ENCODE assay signal across 9 mouse cellular contexts in genomic region chr17:29457795-29458560, GRCm38 (mm10). TPM values are rescaled to one million over a fixed set of nuclear protein-coding genes. Genes with fewer than 3 reads are reported as not detected.
DNase-seq lines count a peak whose midpoint lies in the region; ATAC-seq and TF ChIP-seq lines count a peak whose summit lies in the region.
"Had no signal": no experiment of that assay in that cellular context is flagged by ENCODE, and none has a peak within 500 bp of the region (broad histone marks: within the 10 kb centered on the region; RNA-seq: fewer than 3 reads in every experiment).

No protein-coding gene starts in this region.

- 37% methylated on average over 11 of the region's 11 CpGs for WGBS in lung, embryonic 15.5 days
- WGBS in embryonic facial prominence, embryonic 14.5 days = 25% methylated on average over 9 of the region's 11 CpGs
- WGBS in heart, postnatal 0 days = 25% methylated on average over 11 of the region's 11 CpGs
- WGBS in neural tube, embryonic 13.5 days = 30% methylated on average over 11 of the region's 11 CpGs

- no peak for ATAC-seq in lung, embryonic 15.5 days (ENCODE audit: borderline replicate concordance, extremely low read depth, low FRiP score, low TSS enrichment)
- peak; percentile 50; the same call in 1 of the 2 replicates for ATAC-seq in embryonic facial prominence, embryonic 14.5 days (ENCODE audit: low read depth)
- peak; percentile 93 for ATAC-seq in heart, postnatal 0 days (ENCODE audit: insufficient read depth, low read depth)
- no peak for ATAC-seq in neural tube, embryonic 13.5 days (ENCODE audit: low read depth)

- no peaks in the 10 kb centered on the region for H3K36me3 ChIP-seq in lung, embryonic 15.5 days
- H3K36me3 ChIP-seq in embryonic facial prominence, embryonic 14.5 days (ENCODE audit: control insufficient read depth, insufficient read depth, low read length) = no peaks in the 10 kb centered on the region
- no peaks in the 10 kb centered on the region for H3K36me3 ChIP-seq in heart, postnatal 0 days (replicated peaks; ENCODE audit: control insufficient read depth, insufficient read depth, low read length)
- H3K36me3 ChIP-seq in neural tube, embryonic 13.5 days = no peaks in the 10 kb centered on the region

- no peaks in the 10 kb centered on the region for H3K27me3 ChIP-seq in lung, embryonic 15.5 days
- H3K27me3 ChIP-seq in embryonic facial prominence, embryonic 14.5 days (replicated peaks; ENCODE audit: control insufficient read depth, insufficient read depth, low read length) = no peaks in the 10 kb centered on the region
- no peaks in the 10 kb centered on the region for H3K27me3 ChIP-seq in heart, postnatal 0 days (ENCODE audit: control insufficient read depth, insufficient read depth, low read length)
- no peaks in the 10 kb centered on the region for H3K27me3 ChIP-seq in neural tube, embryonic 13.5 days

- no peak overlapping the region; the same call in 1 of the 2 replicates for H3K4me2 ChIP-seq in lung, embryonic 15.5 days
- 0 out of 2 replicates have a peak overlapping the region, but pooled peaks have one; percentile 18 for H3K4me2 ChIP-seq in embryonic facial prominence, embryonic 14.5 days (ENCODE audit: low read depth, low read length)
- peak overlapping the region; percentile 12 for H3K4me2 ChIP-seq in heart, postnatal 0 days (ENCODE audit: low read depth, low read length)
- H3K4me2 ChIP-seq in neural tube, embryonic 13.5 days = no peak overlapping the region

- no peak for TF ChIP-seq CTCF in heart, postnatal 0 days (IDR thresholded peaks at IDR 0.05; ENCODE audit: low read depth)

- peak; percentile 98 for TF ChIP-seq EP300 in heart, postnatal 0 days (IDR thresholded peaks at IDR 0.05; ENCODE audit: low read depth)

- H3K27ac ChIP-seq in lung, embryonic 15.5 days = peak overlapping the region; percentile 39; the same call in 1 of the 2 replicates
- H3K27ac ChIP-seq in embryonic facial prominence, embryonic 14.5 days (replicated peaks; ENCODE audit: low read depth, low read length) = peak overlapping the region; percentile 61
- H3K27ac ChIP-seq in heart, postnatal 0 days (ENCODE audit: low read depth) = peak overlapping the region; percentile 94
- H3K27ac ChIP-seq in neural tube, embryonic 13.5 days (replicated peaks) = no peak overlapping the region

- H3K9me3 ChIP-seq in lung, embryonic 15.5 days = no peaks in the 10 kb centered on the region
- H3K9me3 ChIP-seq in embryonic facial prominence, embryonic 14.5 days (ENCODE audit: control insufficient read depth, low read length) = no peaks in the 10 kb centered on the region
- H3K9me3 ChIP-seq in heart, postnatal 0 days (replicated peaks; ENCODE audit: control insufficient read depth, low read length) = no peaks in the 10 kb centered on the region
- no peaks in the 10 kb centered on the region for H3K9me3 ChIP-seq in neural tube, embryonic 13.5 days

- DNase-seq in lung, postnatal 25 days (ENCODE audit: low spot score) = no peak
- peak; percentile 79 for DNase-seq in embryonic facial prominence, embryonic 14.5 days (ENCODE audit: low spot score)
- peak; percentile 92 for DNase-seq in heart, postnatal 0 days (ENCODE audit: low spot score)
- DNase-seq in cerebellum, postnatal 4 days (ENCODE audit: low spot score in 2 of 2) = no peak
- no peak for DNase-seq in layer of hippocampus, adult 11-12 months (ENCODE audit: low spot score)
- no peak for DNase-seq in kidney, adult 11 months

- peaks cover 41% of the 10 kb centered on the region for H3K4me1 ChIP-seq in lung, embryonic 15.5 days
- H3K4me1 ChIP-seq in embryonic facial prominence, embryonic 14.5 days (ENCODE audit: control insufficient read depth, insufficient read depth, low read length) = peaks cover 28% of the 10 kb centered on the region
- peaks cover 24% of the 10 kb centered on the region for H3K4me1 ChIP-seq in heart, postnatal 0 days (ENCODE audit: control insufficient read depth, insufficient read depth)
- H3K4me1 ChIP-seq in neural tube, embryonic 13.5 days (replicated peaks) = peaks cover 29% of the 10 kb centered on the region

- no peak overlapping the region for H3K9ac ChIP-seq in lung, embryonic 15.5 days
- peak overlapping the region; percentile 37 for H3K9ac ChIP-seq in embryonic facial prominence, embryonic 14.5 days (ENCODE audit: low read depth, low read length)
- peak overlapping the region; percentile 30 for H3K9ac ChIP-seq in heart, postnatal 0 days (replicated peaks; ENCODE audit: low read depth, low read length)
- H3K9ac ChIP-seq in neural tube, embryonic 13.5 days = peak overlapping the region; percentile 45; the same call in 1 of the 2 replicates

- no peak overlapping the region for H3K4me3 ChIP-seq in lung, embryonic 15.5 days
- no peak overlapping the region for H3K4me3 ChIP-seq in embryonic facial prominence, embryonic 14.5 days (ENCODE audit: low read depth, low read length)
- H3K4me3 ChIP-seq in heart, postnatal 0 days (ENCODE audit: low read depth, low read length) = no peak overlapping the region
- no peak overlapping the region for H3K4me3 ChIP-seq in neural tube, embryonic 13.5 days
- H3K4me3 ChIP-seq: erythroblast, embryonic 14.5 days had no signal

RNA-seq across cellular contexts. Expression of gene Pim1, which starts 32.6 kb away (rescaled TPM):
- 16.3 and 17.2 TPM in 2 replicates for polyA plus RNA-seq in lung, embryonic 15.5 days (2015; fragmentation: Nextera tagmentation; extraction: Ambion mirVana)
- polyA plus RNA-seq in embryonic facial prominence, embryonic 14.5 days (2014; fragmentation: Nextera tagmentation; extraction: Ambion mirVana) = 10.7 and 13.6 TPM in 2 replicates
- total RNA-seq in heart, postnatal 0 days (2014; rRNA removed; ENCODE audit: low replicate concordance) = 58.4 and 81.0 TPM in 2 replicates
- 28.6 and 29.2 TPM in 2 replicates for polyA plus RNA-seq in heart, postnatal 0 days (2015; fragmentation: Nextera tagmentation; extraction: Ambion mirVana)
- polyA plus RNA-seq in neural tube, embryonic 13.5 days (2015; fragmentation: Nextera tagmentation; extraction: Ambion mirVana) = 12.4 and 14.4 TPM in 2 replicates

Comparison
In these comparisons a context has a peak if more than half of its experiments do, and no peak if none do; other contexts are left out.
1. ATAC-seq: peak in embryonic facial prominence, embryonic 14.5 days (single experiment) and heart, postnatal 0 days (single experiment); none in lung, embryonic 15.5 days (single experiment) and neural tube, embryonic 13.5 days (single experiment).
2. H3K4me2 ChIP-seq: peak in embryonic facial prominence, embryonic 14.5 days (single experiment) and heart, postnatal 0 days (single experiment); none in lung, embryonic 15.5 days (single experiment) and neural tube, embryonic 13.5 days (single experiment).
3. DNase-seq: peak in embryonic facial prominence, embryonic 14.5 days (single experiment) and heart, postnatal 0 days (single experiment); none in lung, postnatal 25 days (single experiment), cerebellum, postnatal 4 days (0 of 2), layer of hippocampus, adult 11-12 months (single experiment) and kidney, adult 11 months (single experiment).